Mouse (Mus musculus) ES-Bruce4 (cell line): ENCODE results near the gene Gm13275.
"Not testable (repeated sequence)": the region's sequence is repeated elsewhere in the genome, so short reads cannot be mapped to it uniquely, and the experiment has no call there.

Experiments used
- CTCF ChIP-seq: IDR thresholded peaks from one replicate; pipeline ENCODE4 v1.8.1; 2011; ENCODE audit warnings: low read depth, low read length
- POLR2A ChIP-seq: IDR thresholded peaks from one replicate; pipeline ENCODE4 v1.8.1; 2011; ENCODE audit warnings: low read length; ENCODE audit not compliant: insufficient read depth

GRCm38 (mm10) chr4:88759610-88760268 is 34.5 kb upstream of the Gm13275 start, which contains the start of gene Gm13283:
- not testable (repeated sequence) for TF ChIP-seq CTCF, POLR2A
